Mouse (Mus musculus) myocyte (in vitro differentiated cells): ENCODE results near the gene Slc25a53. TPM values are rescaled to one million over a fixed set of nuclear protein-coding genes. Genes with fewer than 3 reads are reported as not detected.

ENCODE experiments used
- H3K27me3 ChIP-seq: one replicate; pipeline ENCODE4 v1.6.1; 2011; ENCODE audit not compliant: control insufficient read depth, insufficient read depth, insufficient read length
- H3K36me3 ChIP-seq: one replicate; pipeline ENCODE4 v1.6.1; 2011; ENCODE audit not compliant: control insufficient read depth, insufficient read depth
- H3K4me2 ChIP-seq: one replicate; pipeline ENCODE4 v1.6.1; 2011; ENCODE audit warnings: low read depth, control low read depth
- H3K4me3 ChIP-seq: one replicate; pipeline ENCODE4 v1.5.1; 2011; ENCODE audit warnings: mild to moderate bottlenecking, control low read depth, moderate library complexity
- H3K79me2 ChIP-seq: one replicate; pipeline ENCODE4 v1.6.1; 2011; ENCODE audit not compliant: control insufficient read depth, insufficient read depth
- H3ac ChIP-seq: one replicate; pipeline ENCODE4 v1.6.1; 2011; ENCODE audit not compliant: control insufficient read depth, insufficient read length
- CEBPB ChIP-seq: IDR thresholded peaks from 2 replicates; pipeline ENCODE4 v1.6.1; 2011; ENCODE audit warnings: mild to moderate bottlenecking, moderate library complexity; ENCODE audit not compliant: poor library complexity, insufficient read depth, severe bottlenecking
- E2F4 ChIP-seq: IDR thresholded peaks from one replicate; pipeline ENCODE4 v1.6.1; 2011; ENCODE audit warnings: mild to moderate bottlenecking, control low read depth, moderate library complexity; ENCODE audit not compliant: insufficient read depth
- MAX ChIP-seq: IDR thresholded peaks from one replicate; pipeline ENCODE4 v1.6.1; 2011; ENCODE audit warnings: low read depth, mild to moderate bottlenecking, control low read depth
- MYOD1 ChIP-seq, 3 experiments: IDR thresholded peaks; one replicate each; pipeline ENCODE4 v1.6.1; 2011; ENCODE audit warnings: control low read depth in 2 of 3, low read depth in 2 of 3, mild to moderate bottlenecking in 2 of 3, moderate library complexity in 1 of 3; ENCODE audit not compliant: insufficient read length in 2 of 3, control insufficient read depth in 1 of 3
- MYOG ChIP-seq, 3 experiments: IDR thresholded peaks; one replicate each; pipeline ENCODE4 v1.6.1; 2011; ENCODE audit warnings: control low read depth in 2 of 3, low read depth in 2 of 3, mild to moderate bottlenecking in 2 of 3; ENCODE audit not compliant: insufficient read length in 2 of 3, control insufficient read depth in 1 of 3, insufficient read depth in 1 of 3
- POLR2A ChIP-seq: IDR thresholded peaks from one replicate; pipeline ENCODE4 v1.6.1; 2011; ENCODE audit warnings: low read depth, mild to moderate bottlenecking, control low read depth, moderate library complexity; ENCODE audit not compliant: insufficient read length
- POLR2AphosphoS2 ChIP-seq: IDR thresholded peaks from one replicate; pipeline ENCODE4 v1.6.1; 2011; ENCODE audit warnings: low read depth, control low read depth; ENCODE audit not compliant: insufficient read length
- REST ChIP-seq: IDR thresholded peaks from one replicate; pipeline ENCODE4 v1.6.1; 2011; ENCODE audit warnings: mild to moderate bottlenecking, control low read depth, moderate library complexity; ENCODE audit not compliant: insufficient read depth, insufficient read length
- SRF ChIP-seq: IDR thresholded peaks from one replicate; pipeline ENCODE4 v1.6.1; 2011; ENCODE audit warnings: low read depth; ENCODE audit not compliant: control insufficient read depth, insufficient read length
- TCF12 ChIP-seq: IDR thresholded peaks from one replicate; pipeline ENCODE4 v1.6.1; 2011; ENCODE audit warnings: mild to moderate bottlenecking, control low read depth; ENCODE audit not compliant: poor library complexity, insufficient read depth, severe bottlenecking
- TCF3 ChIP-seq: IDR thresholded peaks from one replicate; pipeline ENCODE4 v1.6.1; 2011; ENCODE audit warnings: low read depth, control low read depth; ENCODE audit not compliant: insufficient read length
- USF1 ChIP-seq: IDR thresholded peaks from one replicate; pipeline ENCODE4 v1.6.1; 2011; ENCODE audit warnings: low read depth, mild to moderate bottlenecking, control low read depth, moderate library complexity
- polyA plus RNA-seq: library from polyadenylated mRNA; unstranded; fragments of >200 nt; fragmentation: generic; extraction: Trizol; gene quantifications from one replicate; pipeline ENCODE4 v1.2.1, GENCODE M21; 2012; ENCODE audit warnings: missing spikeins

Gene Slc25a53
- polyA plus RNA-seq, 1 experiment: 1.1 TPM

DNA sequence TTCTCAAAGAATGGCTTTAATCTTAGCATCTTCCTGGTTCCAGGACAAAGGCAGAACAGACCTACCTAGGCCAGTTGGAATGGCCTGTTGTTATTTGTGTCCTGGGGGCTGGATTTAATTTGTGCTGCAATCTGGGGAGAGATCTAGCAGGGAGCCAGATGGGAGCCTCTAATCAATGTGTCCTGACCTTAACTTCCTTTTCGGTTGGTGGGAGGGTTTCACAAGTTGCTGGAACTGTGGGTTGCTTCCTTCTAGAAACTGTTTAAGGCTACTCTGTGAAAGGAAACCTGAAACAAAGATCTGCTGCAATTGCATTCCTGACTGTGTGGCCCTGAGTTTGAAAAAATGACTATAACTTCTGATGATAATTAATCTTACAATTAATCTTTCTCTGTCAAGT, 20.4 kb downstream of the Slc25a53 start:
- H3K36me3 ChIP-seq: no peaks in the 10 kb centered on the region
- H3K27me3 ChIP-seq: no peaks in the 10 kb centered on the region
- H3K79me2 ChIP-seq: no peaks in the 10 kb centered on the region
- H3K4me3 ChIP-seq: no peak overlapping the region
- no peak overlapping the region for H3K4me2 ChIP-seq
- TF ChIP-seq TCF3 (no peak), TCF12 (no peak), POLR2A (no peak), POLR2AphosphoS2 (no peak), SRF (no peak), E2F4 (no peak), MYOG (IDR thresholded peaks at IDR 0.05; ENCODE audit: control insufficient read depth in 1 of 3, insufficient read depth in 1 of 3, insufficient read length in 2 of 3, low read depth in 2 of 3) (no peak), REST (no peak), CEBPB (no peak), MYOD1 (IDR thresholded peaks at IDR 0.05; ENCODE audit: control insufficient read depth in 1 of 3, insufficient read length in 2 of 3, low read depth in 2 of 3) (no peak)
- H3ac ChIP-seq: no peak overlapping the region

DNA sequence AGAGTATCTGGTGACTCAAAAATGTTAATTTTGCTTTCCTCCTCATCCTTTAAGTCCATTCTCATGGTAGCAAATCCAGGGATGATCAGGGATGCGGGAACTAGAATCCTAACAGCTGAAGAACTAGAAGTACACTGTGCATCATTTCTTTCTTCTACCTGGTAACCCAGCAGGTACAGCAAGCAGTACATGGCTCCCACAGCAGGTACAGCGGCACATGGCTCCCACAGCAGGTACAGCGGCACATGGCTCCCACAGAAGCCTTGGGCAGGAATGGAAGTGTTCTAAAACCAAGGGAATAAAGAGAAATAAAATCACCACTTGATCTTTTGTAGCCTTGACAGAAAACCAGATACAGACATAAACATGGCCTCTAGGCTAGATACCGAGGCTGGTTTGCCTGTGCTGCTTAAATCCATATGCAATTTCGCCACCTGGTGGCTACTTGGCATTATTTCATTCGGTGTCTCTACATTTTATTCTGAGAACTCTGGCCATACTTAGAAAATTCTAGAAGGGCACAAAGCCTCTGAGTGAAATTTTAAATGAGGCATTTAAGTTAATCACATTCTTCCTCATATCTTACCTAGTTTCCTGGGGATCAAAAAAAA, 22.9 kb downstream of the Slc25a53 start:
- Histone ChIP-seq H3K27me3 (no peaks in the 10 kb centered on the region), H3K79me2 (no peaks in the 10 kb centered on the region), H3K4me3 (no peak overlapping the region), H3K4me2 (no peak overlapping the region), H3ac (no peak overlapping the region), H3K36me3 (no peaks in the 10 kb centered on the region)
- TF ChIP-seq MYOG (IDR thresholded peaks at IDR 0.05; ENCODE audit: control insufficient read depth in 1 of 3, insufficient read depth in 1 of 3, insufficient read length in 2 of 3, low read depth in 2 of 3) (no peak), MYOD1 (IDR thresholded peaks at IDR 0.05; ENCODE audit: control insufficient read depth in 1 of 3, insufficient read length in 2 of 3, low read depth in 2 of 3) (no peak)

DNA sequence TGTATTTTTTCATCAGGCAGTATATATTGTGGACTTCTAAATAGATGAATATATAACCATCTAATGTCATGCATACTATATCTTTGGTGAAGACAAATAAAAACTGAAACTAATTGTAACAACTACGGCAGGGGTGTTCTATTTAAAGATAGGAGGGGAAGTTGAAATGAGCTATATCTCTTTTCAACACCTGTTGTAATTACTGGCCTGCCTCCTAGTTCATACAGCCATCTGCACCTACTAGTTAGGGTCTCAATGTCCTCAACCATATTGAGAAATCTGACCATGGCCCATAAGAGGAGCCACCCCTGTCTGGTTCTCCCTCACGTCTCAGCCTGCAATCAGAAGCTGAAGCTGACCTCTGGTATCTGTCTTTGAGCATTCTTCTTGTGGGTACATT, 41.8 kb downstream of the Slc25a53 start:
- Histone ChIP-seq H3K27me3 (no peaks in the 10 kb centered on the region), H3ac (no peak overlapping the region), H3K36me3 (no peaks in the 10 kb centered on the region), H3K79me2 (no peaks in the 10 kb centered on the region), H3K4me2 (no peak overlapping the region), H3K4me3 (no peak overlapping the region)
- TF ChIP-seq MAX: no peak
- no peak for TF ChIP-seq TCF12
- TF ChIP-seq E2F4: no peak

DNA sequence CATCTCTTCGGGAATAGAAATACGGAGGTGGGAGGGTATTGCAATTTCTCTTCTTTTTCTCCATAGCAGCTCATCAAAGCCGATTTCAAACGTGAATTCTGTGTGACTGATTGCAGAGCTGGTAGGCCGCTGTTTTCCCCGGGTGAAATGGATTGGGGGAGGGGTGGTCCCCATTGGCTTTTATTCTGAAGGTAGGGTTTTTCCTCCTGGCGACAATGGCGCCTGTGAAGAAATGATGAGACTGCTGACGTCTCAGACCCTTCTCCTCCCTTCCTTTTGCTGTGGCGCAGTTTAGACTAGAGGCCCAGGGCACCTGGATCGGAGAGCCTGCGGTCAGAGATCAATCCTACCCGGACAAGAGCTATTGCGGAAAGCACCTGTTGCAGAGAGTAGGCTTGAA, 44.5 kb downstream of the Slc25a53 start:
- Histone ChIP-seq H3K4me2 (no peak overlapping the region), H3K36me3 (no peaks in the 10 kb centered on the region), H3K4me3 (no peak overlapping the region), H3ac (no peak overlapping the region), H3K27me3 (no peaks in the 10 kb centered on the region), H3K79me2 (no peaks in the 10 kb centered on the region)
- TF ChIP-seq E2F4: no peak
- no peak for TF ChIP-seq REST
- no peak for TF ChIP-seq SRF
- no peak for TF ChIP-seq MAX

DNA sequence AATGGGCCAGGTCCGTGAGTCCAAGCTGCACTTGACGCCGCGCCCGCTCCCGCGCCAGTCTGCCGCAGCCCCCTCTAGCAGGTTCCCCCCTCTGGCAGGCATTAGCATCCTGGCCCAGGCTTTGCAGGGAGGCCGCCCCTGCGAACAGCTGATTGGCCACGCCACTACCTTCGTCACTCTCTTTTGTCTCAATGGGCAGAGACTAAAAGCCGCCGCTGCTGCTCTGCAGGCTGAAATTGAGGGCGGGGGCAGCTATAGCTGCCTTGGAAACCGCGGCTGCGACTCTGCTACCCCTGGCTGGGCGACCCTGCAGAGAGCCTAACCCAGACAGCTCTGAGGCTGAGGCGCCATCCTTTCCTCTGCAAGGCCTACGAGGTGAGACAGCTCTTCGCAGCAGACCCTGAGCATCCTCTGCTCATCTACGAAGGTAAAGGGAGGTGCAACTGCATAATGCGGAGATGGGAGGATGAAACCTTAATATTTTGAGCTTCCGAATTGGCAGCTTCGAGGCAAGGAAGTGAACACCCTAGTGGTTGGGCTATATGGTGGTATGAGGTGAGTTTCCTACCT, 45.0 kb downstream of the Slc25a53 start, which contains the start of gene Zcchc18:
Gene Zcchc18, plus strand, starts transcription at position 178 of the 570 bp plus-strand sequence.
- TF ChIP-seq REST (no peak), USF1 (no peak), CEBPB (no peak), E2F4 (no peak), MYOD1 (IDR thresholded peaks at IDR 0.05; ENCODE audit: control insufficient read depth in 1 of 3, insufficient read length in 2 of 3, low read depth in 2 of 3) (no peak), MAX (no peak), POLR2A (no peak), TCF12 (no peak), TCF3 (no peak), SRF (no peak), MYOG (IDR thresholded peaks at IDR 0.05; ENCODE audit: control insufficient read depth in 1 of 3, insufficient read depth in 1 of 3, insufficient read length in 2 of 3, low read depth in 2 of 3) (no peak), POLR2AphosphoS2 (no peak)
- Histone ChIP-seq H3K4me3 (no peak within 1 kb of the TSS), H3K27me3 (no peaks in the 10 kb centered on the region), H3K79me2 (no peaks in the 10 kb centered on the region), H3K36me3 (no peaks in the 10 kb centered on the region), H3K4me2 (no peak within 1 kb of the TSS), H3ac (no peak within 1 kb of the TSS)
